Mouse (Mus musculus) limb, embryonic 14.5 days (tissue): ENCODE measurements around the gene Hlcs. TPM values are rescaled to one million over a fixed set of nuclear protein-coding genes. Genes with fewer than 3 reads are reported as not detected.

Source experiments
- ATAC-seq: fragments of 200-750 bp; cut with Nextera tagmentation; 2 replicates; pipeline ENCODE4 v1.8.0; 2017; ENCODE audit warnings: low read depth, moderate number of reproducible peaks, moderate TSS enrichment; ENCODE audit not compliant: low FRiP score
- DNase-seq: peaks from one replicate; pipeline ENCODE4 v3.0.0-alpha.2; 2015; ENCODE audit warnings: low spot score
- H3K27ac ChIP-seq: fragments of 300-500 bp; sonication (generic); replicated peaks from 2 replicates; pipeline ENCODE4 v1.5.1; 2014; ENCODE audit warnings: low read depth, mild to moderate bottlenecking, low read length, moderate library complexity, mixed read lengths
- H3K27me3 ChIP-seq: fragments of 300-500 bp; sonication (generic); 2 replicates; pipeline ENCODE4 v1.6.1; 2014; ENCODE audit warnings: low read length, mixed read lengths; ENCODE audit not compliant: control insufficient read depth, insufficient read depth
- H3K36me3 ChIP-seq: fragments of 300-500 bp; sonication (generic); 2 replicates; pipeline ENCODE4 v1.6.1; 2014; ENCODE audit warnings: mild to moderate bottlenecking, low read length, moderate library complexity, mixed read lengths; ENCODE audit not compliant: control insufficient read depth, insufficient read depth
- H3K4me1 ChIP-seq: fragments of 300-500 bp; sonication (generic); 2 replicates; pipeline ENCODE4 v1.6.1; 2014; ENCODE audit warnings: antibody characterized with exemption, low read length, mixed read lengths; ENCODE audit not compliant: control insufficient read depth, insufficient read depth
- H3K4me2 ChIP-seq: fragments of 300-500 bp; sonication (generic); replicated peaks from 2 replicates; pipeline ENCODE4 v1.6.1; 2014; ENCODE audit warnings: low read depth, mild to moderate bottlenecking, low read length, moderate library complexity; ENCODE audit not compliant: severe bottlenecking
- H3K4me3 ChIP-seq: fragments of 300-500 bp; sonication (generic); replicated peaks from 2 replicates; pipeline ENCODE4 v1.5.1; 2014; ENCODE audit warnings: low read length
- H3K9ac ChIP-seq: fragments of 300-500 bp; sonication (generic); 2 replicates; pipeline ENCODE4 v1.6.1; 2014; ENCODE audit warnings: mild to moderate bottlenecking, low read depth, low read length, moderate library complexity; ENCODE audit not compliant: severe bottlenecking
- H3K9me3 ChIP-seq: fragments of 300-500 bp; sonication (generic); 2 replicates; pipeline ENCODE4 v1.6.1; 2016; ENCODE audit warnings: low read length; ENCODE audit not compliant: control insufficient read depth
- POLR2A ChIP-seq: fragments of 200-500 bp; IDR thresholded peaks from 2 replicates; pipeline ENCODE4 v1.8.0; 2012; ENCODE audit warnings: inconsistent platforms, mild to moderate bottlenecking, moderate library complexity, borderline replicate concordance; ENCODE audit not compliant: insufficient read depth, insufficient read length; ENCODE audit errors: extremely low read depth
- WGBS: fragments of 180-500 bp; shearing (Covaris S2); extraction: QIAGEN DNeasy Blood & Tissue Kit; methylation state at CpG from one replicate; pipeline ENCODE4 v1.1.7; 2014; 5-methylcytosine and 5-hydroxymethylcytosine counted together
- polyA plus RNA-seq, 2 experiments: library from polyadenylated mRNA; depleted of rRNA in 1 of 2; stranded (reverse) in 1 of 2; unstranded in 1 of 2; fragments of >200 nt; fragmentation: Nextera tagmentation in 1 of 2; extraction: Ambion mirVana in 1 of 2; gene quantifications; 2 replicates each; pipeline versions ENCODE4 v1.2.1 to v1.2.3; 2012 to 2014

Gene Hlcs
- polyA plus RNA-seq, 2 experiments, result 6.3 to 7.1 TPM

GRCm38 (mm10) chr16:94246058-94246784, 67.2 kb downstream of the Hlcs start:
- H3K4me3 ChIP-seq, result no peak overlapping the region
- no peaks in the 10 kb centered on the region for H3K36me3 ChIP-seq
- no peak overlapping the region for H3K9ac ChIP-seq
- peaks cover 24% of the 10 kb centered on the region for H3K4me1 ChIP-seq
- no peak overlapping the region for H3K27ac ChIP-seq
- no peak for TF ChIP-seq POLR2A
- ATAC-seq (0 out of 2 replicates have a peak, but pooled peaks have one; percentile 42), DNase-seq (peak; percentile 47)
- H3K9me3 ChIP-seq, result no peaks in the 10 kb centered on the region
- WGBS, result 39% methylated on average over 16 of the region's 17 CpGs
- no peaks in the 10 kb centered on the region; the same call in 1 of the 2 replicates for H3K27me3 ChIP-seq
- no peak overlapping the region; the same call in 1 of the 2 replicates for H3K4me2 ChIP-seq

GRCm38 (mm10) chr16:94241126-94241525, 72.2 kb downstream of the Hlcs start:
- Histone ChIP-seq H3K4me2 (no peak overlapping the region), H3K4me1 (peaks cover 13% of the 10 kb centered on the region), H3K9me3 (no peaks in the 10 kb centered on the region), H3K27ac (no peak overlapping the region), H3K36me3 (no peaks in the 10 kb centered on the region), H3K9ac (no peak overlapping the region), H3K27me3 (no peaks in the 10 kb centered on the region; the same call in 1 of the 2 replicates), H3K4me3 (no peak overlapping the region)
- 89% methylated on average over 10 of the region's 10 CpGs for WGBS
- ATAC-seq (no peak), DNase-seq (no peak)
- TF ChIP-seq POLR2A, result no peak

GRCm38 (mm10) chr16:94240190-94240589, 73.2 kb downstream of the Hlcs start:
- 44% methylated on average over 2 of the region's 2 CpGs for WGBS
- Histone ChIP-seq H3K36me3 (no peaks in the 10 kb centered on the region), H3K4me1 (peaks cover 11% of the 10 kb centered on the region; the same call in 1 of the 2 replicates), H3K27me3 (no peaks in the 10 kb centered on the region), H3K4me2 (no peak overlapping the region), H3K4me3 (no peak overlapping the region), H3K9me3 (no peaks in the 10 kb centered on the region), H3K9ac (no peak overlapping the region), H3K27ac (no peak overlapping the region)
- no peak for TF ChIP-seq POLR2A
- ATAC-seq (no peak), DNase-seq (no peak)

DNA sequence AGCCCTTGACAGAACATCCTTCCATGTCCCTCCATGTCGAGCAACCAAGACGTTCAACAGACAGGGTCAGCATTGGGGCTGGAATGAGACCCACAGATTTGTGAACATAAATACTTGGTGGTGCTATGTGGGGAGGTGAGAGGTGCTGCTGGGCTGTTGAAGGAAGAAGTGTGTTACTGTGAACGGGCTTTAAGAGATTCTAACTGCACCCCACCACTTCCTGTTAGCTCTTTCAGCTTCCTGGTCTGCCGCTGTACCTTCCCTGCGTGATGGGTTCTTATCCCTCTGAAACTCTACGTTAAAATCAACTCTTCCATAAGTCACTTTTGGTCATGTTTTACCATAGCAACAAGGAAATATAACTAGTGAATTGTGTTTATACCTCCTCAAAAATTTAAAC, 73.8 kb downstream of the Hlcs start:
- TF ChIP-seq POLR2A, result no peak
- Histone ChIP-seq H3K4me1 (peaks cover 11% of the 10 kb centered on the region; the same call in 1 of the 2 replicates), H3K36me3 (no peaks in the 10 kb centered on the region), H3K4me3 (no peak overlapping the region), H3K9me3 (no peaks in the 10 kb centered on the region), H3K4me2 (no peak overlapping the region), H3K27ac (no peak overlapping the region), H3K9ac (no peak overlapping the region), H3K27me3 (no peaks in the 10 kb centered on the region)
- ATAC-seq (no peak), DNase-seq (no peak)
- WGBS, result 83% methylated on average over 6 of the region's 6 CpGs

DNA sequence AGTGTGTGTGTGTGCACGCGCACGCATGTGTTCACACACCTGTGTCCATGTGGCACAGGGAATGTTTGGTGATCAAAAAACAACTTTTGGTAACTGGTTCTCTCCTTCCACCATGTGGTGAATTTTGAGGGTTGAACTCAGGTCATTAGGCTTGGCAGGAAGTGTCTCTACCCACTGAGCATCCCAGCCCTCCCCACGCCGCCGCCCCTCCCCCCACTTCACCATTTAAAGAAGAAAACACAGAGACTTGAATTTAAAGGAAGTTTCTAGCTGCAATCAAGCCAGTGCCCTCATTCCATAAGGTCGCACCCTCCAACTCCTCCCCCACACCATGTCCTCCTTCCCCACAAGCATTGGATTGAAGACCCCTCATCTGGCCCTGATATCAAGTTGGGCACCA, 74.2 kb downstream of the Hlcs start:
- no peak for ATAC-seq
- peaks cover 9% of the 10 kb centered on the region; the same call in 1 of the 2 replicates for H3K4me1 ChIP-seq

More for the DNA sequence above, 74.2 kb downstream of the Hlcs start:
- 90% methylated on average over 7 of the region's 7 CpGs for WGBS
- Histone ChIP-seq H3K27ac (no peak overlapping the region), H3K4me2 (no peak overlapping the region), H3K4me3 (no peak overlapping the region), H3K27me3 (no peaks in the 10 kb centered on the region; the same call in 1 of the 2 replicates), H3K9ac (no peak overlapping the region), H3K36me3 (no peaks in the 10 kb centered on the region), H3K9me3 (no peaks in the 10 kb centered on the region)
- no peak for DNase-seq
- TF ChIP-seq POLR2A, result no peak
